Mouse (Mus musculus) spleen, adult 2 months (tissue): ENCODE measurements around the gene Hnf1a. TPM values are rescaled to one million over a fixed set of nuclear protein-coding genes. Genes with fewer than 3 reads are reported as not detected.
"Not testable (repeated sequence)": the region's sequence is repeated elsewhere in the genome, so short reads cannot be mapped to it uniquely, and the experiment has no call there.

ENCODE experiments used
- DNase-seq, 2 experiments: peaks; one replicate each; pipeline versions ENCODE4 v3.0.0 to v3.0.0-alpha.2; 2012 to 2021; ENCODE audit warnings: low spot score in 2 of 2, low read depth in 1 of 2
- H3K27ac ChIP-seq: fragments of 200-500 bp; 2 replicates; pipeline ENCODE4 v1.5.1; 2012; ENCODE audit warnings: low read length, inconsistent platforms; ENCODE audit not compliant: insufficient read depth
- H3K27me3 ChIP-seq: fragments of 200-500 bp; 2 replicates; pipeline ENCODE4 v1.6.1; 2012; ENCODE audit warnings: mild to moderate bottlenecking, moderate library complexity, low read length, inconsistent platforms; ENCODE audit not compliant: control insufficient read depth, insufficient read depth
- H3K36me3 ChIP-seq: fragments of 200-500 bp; 2 replicates; pipeline ENCODE4 v1.6.1; 2012; ENCODE audit warnings: mild to moderate bottlenecking, low read length, inconsistent platforms; ENCODE audit not compliant: control insufficient read depth, insufficient read depth
- H3K4me1 ChIP-seq: fragments of 200-500 bp; 2 replicates; pipeline ENCODE4 v1.6.1; 2011; ENCODE audit warnings: inconsistent platforms; ENCODE audit not compliant: control insufficient read depth, insufficient read depth, insufficient read length
- H3K4me3 ChIP-seq: fragments of 200-500 bp; 2 replicates; pipeline ENCODE4 v1.5.1; 2011; ENCODE audit warnings: mild to moderate bottlenecking, inconsistent platforms; ENCODE audit not compliant: insufficient read depth, insufficient read length; ENCODE audit errors: extremely low read depth
- CTCF ChIP-seq: fragments of 200-500 bp; IDR thresholded peaks from 2 replicates; pipeline ENCODE4 v1.5.1; 2011; ENCODE audit warnings: mild to moderate bottlenecking, inconsistent platforms; ENCODE audit not compliant: insufficient read depth, insufficient read length, insufficient replicate concordance; ENCODE audit errors: extremely low read depth
- POLR2A ChIP-seq: fragments of 200-500 bp; IDR thresholded peaks from 2 replicates; pipeline ENCODE4 v1.6.1; 2011; ENCODE audit warnings: low read depth, low read length, inconsistent platforms
- WGBS: fragments of 180-500 bp; shearing (Covaris S2); methylation state at CpG from one replicate; pipeline ENCODE4 v1.1.7; 2018; 5-methylcytosine and 5-hydroxymethylcytosine counted together
- polyA plus RNA-seq: library from polyadenylated mRNA; depleted of rRNA; stranded (reverse); fragments of >200 nt; gene quantifications from 2 replicates; pipeline ENCODE4 v1.2.3, GENCODE M21; 2012

The Hnf1a gene
- polyA plus RNA-seq, 1 experiment = 0.20 TPM

- TF ChIP-seq CTCF (no peak), POLR2A (no peak)
- no peak for DNase-seq
- H3K36me3 ChIP-seq = peaks cover 6% of the 10 kb centered on the region
- H3K4me1 ChIP-seq = peaks cover 6% of the 10 kb centered on the region; the same call in 1 of the 2 replicates
- H3K4me3 ChIP-seq = no peak overlapping the region
- no peaks in the 10 kb centered on the region for H3K27me3 ChIP-seq
- WGBS = 64% methylated on average over 9 of the region's 9 CpGs
- no peak overlapping the region for H3K27ac ChIP-seq
These were observed 44.1 kb downstream of the Hnf1a start for GRCm38 (mm10) chr5:114926753-114927152.

GRCm38 (mm10) chr5:114926153-114926684, 44.7 kb downstream of the Hnf1a start:
- Histone ChIP-seq H3K4me3 (no peak overlapping the region), H3K27me3 (no peaks in the 10 kb centered on the region), H3K36me3 (peaks cover 6% of the 10 kb centered on the region), H3K27ac (peak overlapping the region; percentile 13; the same call in 1 of the 2 replicates), H3K4me1 (peaks cover 6% of the 10 kb centered on the region; the same call in 1 of the 2 replicates)
- TF ChIP-seq POLR2A = no peak
- no peak for TF ChIP-seq CTCF
- WGBS = 83% methylated on average over 1 of the region's 1 CpGs
- no peak for DNase-seq

GRCm38 (mm10) chr5:114922998-114923473, 47.9 kb downstream of the Hnf1a start, which contains the start of gene Oasl1:
Oasl1 (plus strand) TSS chr5:114923240.
- Histone ChIP-seq H3K4me3 (peak within 1 kb of the TSS; percentile 65), H3K4me1 (peaks cover 6% of the 10 kb centered on the region; the same call in 1 of the 2 replicates), H3K27ac (peak within 1 kb of the TSS; percentile 84), H3K36me3 (no peaks in the 10 kb centered on the region), H3K27me3 (no peaks in the 10 kb centered on the region)
- peak; percentile 53 to 61 for DNase-seq
- 9% methylated on average over 15 of the region's 15 CpGs for WGBS
- no peak for TF ChIP-seq CTCF
- TF ChIP-seq POLR2A = no peak

GRCm38 (mm10) chr5:114922366-114922731, 48.5 kb downstream of the Hnf1a start:
- WGBS = 30% methylated on average over 10 of the region's 10 CpGs
- no peaks in the 10 kb centered on the region for H3K27me3 ChIP-seq
- 0 out of 2 replicates have a peak overlapping the region, but pooled peaks have one; percentile 11 for H3K4me3 ChIP-seq
- H3K36me3 ChIP-seq = no peaks in the 10 kb centered on the region
- peaks cover 7% of the 10 kb centered on the region; the same call in 1 of the 2 replicates for H3K4me1 ChIP-seq
- TF ChIP-seq POLR2A (no peak; the same call in 1 of the 2 replicates), CTCF (no peak)
- DNase-seq = peak in 1 of 2 experiments; percentile 46
- peak overlapping the region; percentile 84 for H3K27ac ChIP-seq

GRCm38 (mm10) chr5:114921551-114922365, 49.1 kb downstream of the Hnf1a start:
- TF ChIP-seq CTCF (peak; percentile 19; the same call in 1 of the 2 replicates), POLR2A (peak; percentile 10)
- WGBS = 11% methylated on average over 19 of the region's 19 CpGs
- Histone ChIP-seq H3K27me3 (no peaks in the 10 kb centered on the region), H3K27ac (peak overlapping the region; percentile 84), H3K36me3 (no peaks in the 10 kb centered on the region), H3K4me1 (peaks cover 9% of the 10 kb centered on the region; the same call in 1 of the 2 replicates), H3K4me3 (peak overlapping the region; percentile 11; the same call in 1 of the 2 replicates)
- peak; percentile 76 to 91 for DNase-seq

GRCm38 (mm10) chr5:114917357-114917756, 53.5 kb downstream of the Hnf1a start:
- H3K27ac ChIP-seq, DNase-seq, H3K4me1 ChIP-seq, H3K4me3 ChIP-seq, H3K27me3 ChIP-seq, H3K36me3 ChIP-seq: not testable (repeated sequence)
- 90% methylated on average over 5 of the region's 5 CpGs for WGBS
